Mouse (Mus musculus) liver, postnatal 0 days (tissue): ENCODE data around the gene Ubxn6. TPM values are rescaled to one million over a fixed set of nuclear protein-coding genes. Genes with fewer than 3 reads are reported as not detected.
"Not testable (repeated sequence)": the region's sequence is repeated elsewhere in the genome, so short reads cannot be mapped to it uniquely, and the experiment has no call there.

ENCODE experiments used
- ATAC-seq: fragments of 200-750 bp; cut with Nextera tagmentation; 2 replicates; pipeline ENCODE4 v1.8.0; 2017; ENCODE audit warnings: mild to moderate bottlenecking, moderate library complexity
- DNase-seq: peaks from one replicate; pipeline ENCODE4 v3.0.0-alpha.2; 2016
- H3K27ac ChIP-seq: fragments of 300-500 bp; sonication (generic); 2 replicates; pipeline ENCODE4 v1.5.1; 2014; ENCODE audit warnings: antibody characterized with exemption, moderate library complexity, mild to moderate bottlenecking, low read depth
- H3K27me3 ChIP-seq: fragments of 300-500 bp; sonication (generic); 2 replicates; pipeline ENCODE4 v1.6.1; 2014; ENCODE audit warnings: low read length, control low read depth, mixed read lengths; ENCODE audit not compliant: insufficient read depth
- H3K36me3 ChIP-seq: fragments of 300-500 bp; sonication (generic); replicated peaks from 2 replicates; pipeline ENCODE4 v1.6.1; 2014; ENCODE audit warnings: mild to moderate bottlenecking, control low read depth, low read length, moderate library complexity, mixed read lengths; ENCODE audit not compliant: insufficient read depth
- H3K4me1 ChIP-seq: fragments of 300-500 bp; sonication (generic); 2 replicates; pipeline ENCODE4 v1.6.1; 2014; ENCODE audit warnings: antibody characterized with exemption, mild to moderate bottlenecking, control low read depth; ENCODE audit not compliant: insufficient read depth
- H3K4me2 ChIP-seq: fragments of 300-500 bp; sonication (generic); 2 replicates; pipeline ENCODE4 v1.6.1; 2014; ENCODE audit warnings: low read depth, mild to moderate bottlenecking, low read length, moderate library complexity, mixed read lengths
- H3K4me3 ChIP-seq: fragments of 300-500 bp; sonication (generic); 2 replicates; pipeline ENCODE4 v1.5.1; 2014; ENCODE audit warnings: low read depth, low read length
- H3K9ac ChIP-seq: fragments of 300-500 bp; sonication (generic); replicated peaks from 2 replicates; pipeline ENCODE4 v1.6.1; 2014; ENCODE audit warnings: mild to moderate bottlenecking, moderate library complexity
- H3K9me3 ChIP-seq: fragments of 300-500 bp; sonication (generic); 2 replicates; pipeline ENCODE4 v1.6.1; 2016; ENCODE audit warnings: mild to moderate bottlenecking, control low read depth, low read length, mixed read lengths
- CTCF ChIP-seq: sonication (generic); IDR thresholded peaks from 2 replicates; pipeline ENCODE4 v1.5.1; 2016; ENCODE audit warnings: antibody characterized with exemption, low read depth
- EP300 ChIP-seq: IDR thresholded peaks from 2 replicates; pipeline ENCODE4 v1.6.1; 2016; ENCODE audit warnings: antibody characterized with exemption, low read depth, mild to moderate bottlenecking
- WGBS: fragments of 180-500 bp; shearing (Covaris S2); extraction: QIAGEN DNeasy Blood & Tissue Kit; methylation state at CpG from one replicate; pipeline ENCODE4 v1.1.7; 2014; ENCODE audit not compliant: insufficient replicate concordance; 5-methylcytosine and 5-hydroxymethylcytosine counted together
- polyA plus RNA-seq: library from polyadenylated mRNA; unstranded; fragments of >200 nt; fragmentation: Nextera tagmentation; extraction: Ambion mirVana; gene quantifications from 2 replicates; pipeline ENCODE4 v1.2.1, GENCODE M21; 2015

Gene Ubxn6
- polyA plus RNA-seq, 1 experiment from 2014 or later: 19.1 TPM

DNA sequence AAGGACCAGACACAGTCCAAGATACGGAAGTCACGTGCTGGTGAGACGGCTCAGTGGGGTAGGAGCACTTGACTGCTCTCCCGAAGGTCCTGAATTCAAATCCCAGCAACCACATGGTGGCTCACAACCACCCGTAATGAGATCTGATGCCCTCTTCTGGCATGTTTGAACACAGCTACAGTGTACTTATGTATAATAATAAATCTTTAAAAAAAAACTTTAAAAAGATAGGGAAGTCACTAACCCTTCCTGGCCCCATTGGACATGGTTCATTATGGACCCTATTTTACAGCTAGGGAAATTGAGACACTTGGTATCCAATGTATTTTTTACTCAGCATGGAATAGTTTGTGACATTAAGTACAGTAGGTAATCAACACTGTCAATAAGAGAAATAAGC lies 2.7 kb upstream of the Ubxn6 start:
- Histone ChIP-seq H3K9me3 (no peaks in the 10 kb centered on the region), H3K4me3 (no peak overlapping the region), H3K36me3 (peaks cover 12% of the 10 kb centered on the region), H3K9ac (no peak overlapping the region), H3K27ac (no peak overlapping the region), H3K4me1 (peaks cover 35% of the 10 kb centered on the region), H3K4me2 (no peak overlapping the region), H3K27me3 (no peaks in the 10 kb centered on the region)
- WGBS: 80% methylated on average over 5 of the region's 5 CpGs
- no peak for TF ChIP-seq CTCF
- TF ChIP-seq EP300: no peak
- no peak for ATAC-seq
- no peak for DNase-seq

GRCm38 (mm10) chr17:56074097-56074826 lies 566 bp downstream of the Ubxn6 start:
- H3K4me2 ChIP-seq: peak overlapping the region; percentile 91
- peak; percentile 95 for DNase-seq
- peaks cover 20% of the 10 kb centered on the region for H3K4me1 ChIP-seq
- peak overlapping the region; percentile 82 for H3K4me3 ChIP-seq
- peak overlapping the region; percentile 79 for H3K9ac ChIP-seq
- H3K36me3 ChIP-seq: peaks cover 32% of the 10 kb centered on the region
- peak overlapping the region; percentile 100 for H3K27ac ChIP-seq
- WGBS: 7% methylated on average over 22 of the region's 22 CpGs
- H3K27me3 ChIP-seq: no peaks in the 10 kb centered on the region
- peak; percentile 33 for ATAC-seq
- TF ChIP-seq CTCF: no peak
- TF ChIP-seq EP300: no peak
- H3K9me3 ChIP-seq: no peaks in the 10 kb centered on the region

DNA sequence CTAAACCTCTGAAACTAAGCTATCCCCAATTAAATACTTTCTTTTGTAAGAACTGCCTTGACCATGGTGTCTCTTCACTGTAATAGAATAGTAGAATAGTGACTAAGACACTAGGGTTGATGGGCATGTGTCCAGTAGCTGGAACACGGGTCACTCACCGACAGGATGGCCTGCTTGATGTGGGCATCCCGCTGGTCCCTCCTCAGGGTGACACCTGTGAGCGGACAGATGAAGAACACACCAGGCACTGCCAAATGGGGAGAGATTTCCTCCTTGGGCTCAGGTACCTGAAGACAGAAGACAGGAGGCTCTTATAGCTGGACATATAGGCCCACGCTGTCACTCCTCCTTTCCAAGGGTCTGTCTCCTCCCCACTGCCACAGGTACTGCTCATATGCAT lies 2.6 kb downstream of the Ubxn6 start:
- Histone ChIP-seq H3K27ac (no peak overlapping the region), H3K36me3 (peaks cover 52% of the 10 kb centered on the region), H3K9ac (no peak overlapping the region), H3K4me3 (no peak overlapping the region), H3K9me3 (no peaks in the 10 kb centered on the region), H3K27me3 (no peaks in the 10 kb centered on the region), H3K4me2 (no peak overlapping the region), H3K4me1 (peaks cover 15% of the 10 kb centered on the region)
- WGBS: 89% methylated on average over 5 of the region's 5 CpGs
- DNase-seq (no peak), ATAC-seq (no peak)
- TF ChIP-seq CTCF: no peak
- no peak for TF ChIP-seq EP300

GRCm38 (mm10) chr17:56071126-56071525 lies 3.7 kb downstream of the Ubxn6 start:
- Histone ChIP-seq H3K4me3 (no peak overlapping the region), H3K9me3 (no peaks in the 10 kb centered on the region), H3K27ac (no peak overlapping the region), H3K36me3 (peaks cover 61% of the 10 kb centered on the region), H3K9ac (no peak overlapping the region), H3K4me2 (no peak overlapping the region), H3K4me1 (peaks cover 15% of the 10 kb centered on the region), H3K27me3 (no peaks in the 10 kb centered on the region)
- DNase-seq (no peak), ATAC-seq (no peak)
- no peak for TF ChIP-seq EP300
- no peak for TF ChIP-seq CTCF

GRCm38 (mm10) chr17:56069066-56069465 lies 5.8 kb downstream of the Ubxn6 start:
- Histone ChIP-seq H3K9me3 (no peaks in the 10 kb centered on the region), H3K27me3 (no peaks in the 10 kb centered on the region), H3K4me1 (peaks cover 4% of the 10 kb centered on the region), H3K4me3 (no peak overlapping the region), H3K9ac (no peak overlapping the region), H3K36me3 (peaks cover 79% of the 10 kb centered on the region), H3K27ac (no peak overlapping the region), H3K4me2 (no peak overlapping the region)
- no peak for DNase-seq
- TF ChIP-seq CTCF: no peak
- no peak for TF ChIP-seq EP300
- no peak for ATAC-seq
- 94% methylated on average over 14 of the region's 14 CpGs for WGBS

DNA sequence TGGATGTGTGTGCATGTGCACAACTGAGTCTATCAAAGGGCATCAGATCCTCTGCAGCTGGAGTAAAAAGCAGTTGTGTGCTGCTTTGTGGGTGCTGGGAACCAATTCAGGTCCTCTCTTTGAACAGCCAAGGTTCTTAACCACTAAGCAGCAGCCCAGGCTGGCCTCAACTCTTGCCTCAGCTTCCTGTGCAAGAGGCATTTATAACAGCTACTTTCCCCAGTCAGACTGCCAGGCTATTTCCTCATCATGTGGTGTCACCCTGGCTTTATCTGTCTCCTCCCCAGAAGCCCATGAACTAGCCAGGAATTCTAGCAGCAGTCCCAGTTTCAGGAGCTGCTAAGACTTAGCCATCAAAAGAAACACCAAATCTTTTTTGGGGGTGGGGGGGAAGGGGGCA lies 8.4 kb downstream of the Ubxn6 start:
- Histone ChIP-seq H3K9me3 (no peaks in the 10 kb centered on the region), H3K9ac (no peak overlapping the region), H3K4me1 (no peaks in the 10 kb centered on the region), H3K4me2 (no peak overlapping the region), H3K27me3 (no peaks in the 10 kb centered on the region), H3K36me3 (peaks cover 93% of the 10 kb centered on the region), H3K4me3 (no peak overlapping the region), H3K27ac (no peak overlapping the region)
- ATAC-seq: no peak
- no peak for DNase-seq
- TF ChIP-seq EP300: no peak
- TF ChIP-seq CTCF: no peak

DNA sequence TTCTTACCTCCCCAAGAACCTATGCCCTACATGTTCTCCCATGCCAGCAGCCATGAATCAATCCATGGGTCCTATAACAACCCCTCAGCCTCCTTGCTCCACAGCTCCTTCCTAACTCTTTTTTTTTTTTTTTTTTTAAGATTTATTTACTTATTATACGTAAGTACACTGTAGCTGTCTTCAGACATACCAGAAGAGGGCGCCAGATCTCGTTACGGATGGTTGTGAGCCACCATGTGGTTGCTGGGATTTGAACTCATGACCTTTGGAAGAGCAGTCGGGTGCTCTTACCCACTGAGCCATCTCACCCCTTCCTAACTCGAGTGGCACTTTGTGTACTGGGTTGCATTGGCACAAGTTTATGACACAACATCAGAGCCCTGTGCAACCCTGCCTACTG lies 9.1 kb downstream of the Ubxn6 start:
- H3K27me3 ChIP-seq, H3K4me3 ChIP-seq, H3K27ac ChIP-seq, H3K9me3 ChIP-seq, DNase-seq, ATAC-seq, H3K4me1 ChIP-seq, H3K9ac ChIP-seq, H3K4me2 ChIP-seq: not testable (repeated sequence)
- peaks cover 91% of the 10 kb centered on the region for H3K36me3 ChIP-seq
- TF ChIP-seq CTCF: peak; percentile 33; the same call in 1 of the 2 replicates
- WGBS: 86% methylated on average over 6 of the region's 6 CpGs
